Mouse (Mus musculus): ENCODE measurements around the gene Zfp367.

The Zfp367 gene

DNA sequence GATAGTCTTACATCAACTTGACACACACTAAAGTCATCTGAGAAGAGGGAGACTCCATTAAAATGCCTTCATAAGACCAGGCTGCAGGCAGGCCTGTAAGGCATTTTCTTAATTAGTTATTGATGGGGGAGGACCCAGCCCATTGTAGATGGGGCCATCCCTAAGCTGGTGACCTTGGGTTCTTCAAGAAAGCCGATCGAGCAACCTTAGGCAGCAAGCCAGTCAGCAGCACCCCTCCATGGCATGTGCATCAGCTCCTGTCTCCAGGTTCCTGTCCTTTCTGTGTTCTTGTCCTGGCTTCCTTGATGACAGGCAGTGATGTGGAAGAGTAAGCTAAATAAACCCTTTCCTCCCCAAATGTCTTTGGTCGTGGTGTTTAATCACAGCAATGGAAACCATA lies 60.9 kb downstream of the Zfp367 start:
- no peak for DNase-seq (ENCODE audit: low read depth in 2 of 2, low spot score in 2 of 2)

DNA sequence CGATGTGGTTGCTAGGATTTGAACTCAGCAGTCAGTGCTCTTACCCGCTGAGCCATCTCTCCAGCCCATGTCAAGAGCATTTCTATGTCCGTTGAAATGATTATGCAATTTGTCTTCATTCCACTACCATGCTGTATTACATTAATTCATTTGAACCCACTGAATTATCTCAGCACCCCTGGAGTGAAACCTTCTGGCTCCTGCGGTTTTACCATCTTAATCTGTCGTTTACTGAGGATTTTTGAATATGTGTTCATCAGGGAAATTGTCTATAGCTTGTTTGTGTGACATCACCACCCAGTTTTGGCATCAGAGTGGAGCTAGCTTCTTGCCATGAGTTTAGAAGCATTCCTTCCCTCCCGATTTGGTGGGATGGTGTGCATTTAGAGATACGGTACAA lies 62.0 kb downstream of the Zfp367 start:
- DNase-seq (ENCODE audit: low read depth in 2 of 2, low spot score in 2 of 2) = no peak

GRCm38 (mm10) chr13:64090278-64090677 lies 62.7 kb downstream of the Zfp367 start:
- no peak for DNase-seq (ENCODE audit: low read depth in 2 of 2, low spot score in 2 of 2)

GRCm38 (mm10) chr13:64089130-64089529 lies 63.9 kb downstream of the Zfp367 start, which contains the start of gene Hsd17b3:
Hsd17b3 (minus strand) TSS chr13:64089230.
- no peak for DNase-seq (ENCODE audit: low read depth in 2 of 2, low spot score in 2 of 2)

GRCm38 (mm10) chr13:64088057-64088456 lies 64.9 kb downstream of the Zfp367 start:
- no peak for DNase-seq (ENCODE audit: low read depth in 2 of 2, low spot score in 2 of 2)

DNA sequence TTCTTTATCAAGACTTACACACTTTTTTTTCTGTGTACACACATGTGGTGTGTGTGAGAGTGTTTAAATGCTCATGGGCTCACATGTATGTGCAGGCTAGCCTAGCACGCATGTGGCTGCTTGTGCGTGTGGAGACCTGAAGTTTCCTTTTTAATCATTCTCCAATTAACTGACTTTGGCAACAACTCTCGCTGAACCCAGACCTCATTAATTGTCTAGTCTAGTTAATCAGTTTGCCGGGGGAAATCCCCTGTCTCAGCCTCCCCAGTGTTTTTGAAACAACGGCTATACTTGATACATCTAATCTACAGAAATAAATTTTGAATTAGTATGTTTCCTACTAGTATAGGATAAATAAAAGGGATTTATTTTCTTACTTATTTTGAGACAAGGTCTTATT lies 67.0 kb downstream of the Zfp367 start:
- no peak for DNase-seq (ENCODE audit: low read depth in 2 of 2, low spot score in 2 of 2)

- DNase-seq (ENCODE audit: low read depth in 2 of 2, low spot score in 2 of 2) = no peak
These were observed 69.7 kb downstream of the Zfp367 start for GRCm38 (mm10) chr13:64083331-64083730.
